Mouse (Mus musculus) thymus, adult 2 months (tissue): ENCODE data around the gene Scarb1. TPM values are rescaled to one million over a fixed set of nuclear protein-coding genes. Genes with fewer than 3 reads are reported as not detected.

ENCODE experiments used
- DNase-seq: peaks from one replicate; pipeline ENCODE4 v3.0.0; 2021
- H3K27ac ChIP-seq: fragments of 200-500 bp; 2 replicates; pipeline ENCODE4 v1.5.1; 2012; ENCODE audit warnings: low read length, control low read depth; ENCODE audit not compliant: control insufficient read depth, insufficient read depth
- H3K27me3 ChIP-seq: fragments of 200-500 bp; 2 replicates; pipeline ENCODE4 v1.6.1; 2012; ENCODE audit warnings: mild to moderate bottlenecking, low read length, moderate library complexity, mixed read lengths; ENCODE audit not compliant: control insufficient read depth, insufficient read depth
- H3K36me3 ChIP-seq: fragments of 200-500 bp; 2 replicates; pipeline ENCODE4 v1.6.1; 2012; ENCODE audit warnings: mild to moderate bottlenecking, low read length, moderate library complexity; ENCODE audit not compliant: control insufficient read depth, insufficient read depth
- H3K4me1 ChIP-seq: fragments of 200-500 bp; replicated peaks from 2 replicates; pipeline ENCODE4 v1.6.1; 2012; ENCODE audit warnings: low read length; ENCODE audit not compliant: control insufficient read depth, insufficient read depth
- H3K4me3 ChIP-seq: fragments of 200-500 bp; 2 replicates; pipeline ENCODE4 v1.5.1; 2012; ENCODE audit warnings: mild to moderate bottlenecking, low read length, control low read depth, moderate library complexity; ENCODE audit not compliant: control insufficient read depth, insufficient read depth
- CTCF ChIP-seq: fragments of 200-500 bp; IDR thresholded peaks from 2 replicates; pipeline ENCODE4 v1.5.1; 2012; ENCODE audit warnings: mild to moderate bottlenecking, control low read depth, low read length, moderate library complexity, borderline replicate concordance; ENCODE audit not compliant: control insufficient read depth, poor library complexity, insufficient read depth; ENCODE audit errors: extremely low read depth
- POLR2A ChIP-seq: fragments of 200-500 bp; IDR thresholded peaks from 2 replicates; pipeline ENCODE4 v1.6.1; 2012; ENCODE audit warnings: mild to moderate bottlenecking, low read length, control low read depth, moderate library complexity; ENCODE audit not compliant: control insufficient read depth, poor library complexity, insufficient read depth; ENCODE audit errors: extremely low read depth
- WGBS: fragments of 180-500 bp; shearing (Covaris S2); methylation state at CpG from one replicate; pipeline ENCODE4 v1.1.7; 2018; 5-methylcytosine and 5-hydroxymethylcytosine counted together
- polyA plus RNA-seq: library from polyadenylated mRNA; depleted of rRNA; stranded (reverse); fragments of >200 nt; gene quantifications from 2 replicates; pipeline ENCODE4 v1.2.3, GENCODE M21; 2012

The Scarb1 gene
- polyA plus RNA-seq, 1 experiment: 80.7 TPM

DNA sequence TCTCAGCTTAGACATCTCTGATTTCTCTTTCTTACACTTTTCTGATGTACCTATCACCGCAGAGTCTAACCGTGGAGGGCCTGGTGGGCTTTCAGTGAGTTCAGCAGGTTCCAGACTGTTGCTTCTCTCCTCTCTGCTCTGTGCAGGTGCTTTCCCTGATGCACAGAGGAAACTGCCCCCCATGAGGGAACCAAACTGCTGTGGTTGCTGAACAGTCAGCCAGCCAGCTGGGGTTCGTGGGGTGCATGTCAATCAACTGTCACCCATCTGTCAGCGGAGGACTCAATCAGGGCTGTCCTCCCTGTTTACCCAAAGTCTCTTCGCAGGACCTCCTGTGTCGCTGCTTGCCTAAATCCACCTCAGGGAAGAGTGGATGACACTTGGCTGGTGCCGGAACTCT, 36.3 kb upstream of the Scarb1 start:
- peak overlapping the region; percentile 95 for H3K27ac ChIP-seq
- DNase-seq: peak; percentile 61
- H3K4me1 ChIP-seq: peaks cover 19% of the 10 kb centered on the region

DNA sequence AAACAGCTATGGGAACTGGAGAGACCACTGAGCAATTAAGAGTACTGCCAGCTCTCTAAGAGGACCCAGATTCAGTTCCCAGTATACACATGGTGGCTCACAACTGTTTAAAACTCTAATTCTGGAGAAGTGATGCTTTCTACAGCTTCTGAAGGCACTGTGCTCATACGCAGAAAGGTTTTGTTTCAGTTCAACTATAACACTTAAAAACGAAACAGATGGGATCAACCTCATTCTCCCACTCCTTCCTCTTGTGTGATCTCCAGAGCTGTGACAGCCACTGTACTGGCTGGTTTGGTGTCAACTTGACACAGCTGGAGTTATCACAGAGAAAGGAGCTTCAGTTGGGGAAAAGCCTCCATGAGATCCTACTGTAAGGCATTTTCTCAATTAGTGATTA, 35.0 kb upstream of the Scarb1 start:
- H3K27me3 ChIP-seq: no peaks in the 10 kb centered on the region
- no peaks in the 10 kb centered on the region for H3K36me3 ChIP-seq
- no peak overlapping the region for H3K27ac ChIP-seq
- TF ChIP-seq CTCF (no peak), POLR2A (no peak)
- no peak for DNase-seq
- WGBS: 44% methylated on average over 2 of the region's 2 CpGs
- no peak overlapping the region for H3K4me3 ChIP-seq
- peaks cover 19% of the 10 kb centered on the region for H3K4me1 ChIP-seq

More for the DNA sequence above, 36.3 kb upstream of the Scarb1 start:
- H3K36me3 ChIP-seq: no peaks in the 10 kb centered on the region
- H3K4me3 ChIP-seq: no peak overlapping the region
- TF ChIP-seq POLR2A: 0 out of 2 replicates have a peak, but pooled peaks have one; percentile 42
- no peak for TF ChIP-seq CTCF
- no peaks in the 10 kb centered on the region for H3K27me3 ChIP-seq
- WGBS: 17% methylated on average over 7 of the region's 7 CpGs

DNA sequence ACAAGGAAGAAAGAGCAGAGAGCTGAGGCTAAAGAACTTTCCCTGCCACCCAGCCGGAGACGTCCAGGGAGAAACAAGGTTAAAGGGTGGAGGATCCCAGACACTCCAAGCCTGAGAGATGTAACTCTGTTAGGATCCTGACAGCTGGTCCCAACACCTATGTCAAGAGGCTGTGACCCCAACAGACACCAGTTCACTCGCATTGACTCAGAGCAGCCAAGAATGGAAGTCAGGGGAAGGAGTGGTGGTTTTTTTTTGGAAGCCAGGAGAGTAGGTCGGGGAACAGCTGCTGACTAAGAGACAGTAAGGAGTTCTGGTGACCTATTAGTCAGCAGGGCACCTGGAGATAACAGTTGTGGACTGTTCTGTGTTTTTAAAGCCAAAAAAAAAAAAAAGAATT, 31.1 kb upstream of the Scarb1 start:
- DNase-seq: no peak
- Histone ChIP-seq H3K36me3 (no peaks in the 10 kb centered on the region), H3K27me3 (no peaks in the 10 kb centered on the region), H3K27ac (no peak overlapping the region), H3K4me3 (no peak overlapping the region), H3K4me1 (peaks cover 11% of the 10 kb centered on the region)
- no peak for TF ChIP-seq POLR2A
- no peak for TF ChIP-seq CTCF
- 88% methylated on average over 4 of the region's 4 CpGs for WGBS

DNA sequence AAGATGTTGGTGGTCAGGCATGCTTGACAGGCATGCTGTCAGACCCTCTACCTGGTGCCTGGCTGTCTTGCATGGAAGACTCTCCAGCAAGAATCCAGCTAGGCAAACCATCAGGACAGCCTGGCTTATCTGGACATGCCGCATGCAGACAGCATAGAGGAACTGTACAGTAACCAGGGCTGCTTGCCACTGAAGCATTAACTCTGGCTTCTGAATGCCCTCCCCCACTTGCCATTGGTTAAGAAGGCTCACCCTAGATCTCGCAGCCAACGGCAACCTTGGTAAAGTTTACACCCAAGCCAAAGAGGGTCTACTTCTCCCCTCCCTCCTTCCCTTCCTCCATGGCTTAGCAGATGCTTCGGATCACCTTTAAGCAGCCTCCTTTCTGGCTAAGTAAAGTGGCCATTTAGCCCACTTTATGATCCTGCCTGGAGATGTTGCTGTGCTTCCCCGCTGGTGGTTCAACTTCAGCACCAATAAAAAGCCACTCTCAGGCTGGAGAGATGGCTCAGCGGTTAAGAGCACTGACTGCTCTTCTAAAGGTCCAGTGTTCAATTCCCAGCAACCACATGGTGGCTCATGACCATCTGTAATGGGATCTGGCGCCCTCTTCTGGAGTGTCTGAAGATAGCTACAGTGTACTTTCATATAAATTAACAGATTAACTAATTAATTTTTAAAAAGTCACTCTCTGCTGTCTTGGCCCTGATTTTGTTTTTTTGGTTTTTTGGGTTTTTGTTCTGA, 30.2 kb upstream of the Scarb1 start:
- DNase-seq: no peak
- Histone ChIP-seq H3K4me1 (peaks cover 3% of the 10 kb centered on the region; the same call in 1 of the 2 replicates), H3K27me3 (no peaks in the 10 kb centered on the region), H3K36me3 (no peaks in the 10 kb centered on the region), H3K4me3 (no peak overlapping the region), H3K27ac (no peak overlapping the region)
- 92% methylated on average over 7 of the region's 7 CpGs for WGBS
- no peak for TF ChIP-seq CTCF
- no peak for TF ChIP-seq POLR2A

DNA sequence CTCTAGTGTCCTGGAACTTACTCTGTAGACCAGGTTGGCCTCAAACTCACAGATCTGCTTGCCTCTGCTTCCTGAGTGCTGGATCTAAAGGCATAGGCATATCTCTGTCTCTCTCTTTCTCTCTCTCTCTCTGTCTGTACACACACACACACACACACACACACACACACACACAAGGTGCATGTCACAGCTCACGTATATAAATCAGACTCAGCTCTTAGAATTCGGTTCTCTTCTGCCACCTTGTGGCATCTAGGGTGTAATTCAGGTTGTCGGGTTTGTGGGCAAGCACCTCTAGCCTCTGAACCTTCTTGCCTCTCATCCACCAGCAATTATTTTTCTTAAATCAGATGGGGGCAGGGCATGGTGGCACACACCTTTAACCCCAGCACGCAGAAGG, 27.7 kb upstream of the Scarb1 start:
- WGBS: under 1% methylated on average over 4 of the region's 4 CpGs
- H3K36me3 ChIP-seq: no peaks in the 10 kb centered on the region
- peak; percentile 70 for DNase-seq
- no peak overlapping the region for H3K4me3 ChIP-seq
- peaks cover 3% of the 10 kb centered on the region; the same call in 1 of the 2 replicates for H3K4me1 ChIP-seq
- H3K27me3 ChIP-seq: no peaks in the 10 kb centered on the region
- no peak overlapping the region for H3K27ac ChIP-seq
- TF ChIP-seq CTCF (no peak), POLR2A (no peak)

DNA sequence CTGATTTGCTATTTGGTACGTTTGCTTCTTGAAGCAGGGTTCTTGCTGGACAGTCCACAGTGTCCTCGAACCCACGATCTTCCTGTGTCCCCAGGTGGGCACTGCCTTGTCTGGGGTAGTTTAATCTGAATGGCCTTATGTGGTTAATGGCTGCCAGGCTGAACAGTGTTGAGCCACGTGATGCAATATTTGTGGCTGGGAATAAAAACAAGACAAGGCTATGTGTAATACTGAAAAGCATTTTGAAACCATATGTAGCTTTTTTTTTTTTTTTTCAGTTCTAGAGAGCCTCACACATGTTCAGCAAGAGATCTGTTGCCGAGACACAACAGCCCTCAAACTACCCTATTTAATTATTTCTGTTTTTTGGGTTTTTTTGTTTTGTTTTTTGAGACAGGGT, 27.3 kb upstream of the Scarb1 start:
- Histone ChIP-seq H3K4me3 (no peak overlapping the region), H3K4me1 (peaks cover 3% of the 10 kb centered on the region; the same call in 1 of the 2 replicates), H3K27ac (no peak overlapping the region), H3K27me3 (no peaks in the 10 kb centered on the region), H3K36me3 (no peaks in the 10 kb centered on the region)
- DNase-seq: no peak
- WGBS: 76% methylated on average over 5 of the region's 5 CpGs
- no peak for TF ChIP-seq POLR2A
- no peak for TF ChIP-seq CTCF

DNA sequence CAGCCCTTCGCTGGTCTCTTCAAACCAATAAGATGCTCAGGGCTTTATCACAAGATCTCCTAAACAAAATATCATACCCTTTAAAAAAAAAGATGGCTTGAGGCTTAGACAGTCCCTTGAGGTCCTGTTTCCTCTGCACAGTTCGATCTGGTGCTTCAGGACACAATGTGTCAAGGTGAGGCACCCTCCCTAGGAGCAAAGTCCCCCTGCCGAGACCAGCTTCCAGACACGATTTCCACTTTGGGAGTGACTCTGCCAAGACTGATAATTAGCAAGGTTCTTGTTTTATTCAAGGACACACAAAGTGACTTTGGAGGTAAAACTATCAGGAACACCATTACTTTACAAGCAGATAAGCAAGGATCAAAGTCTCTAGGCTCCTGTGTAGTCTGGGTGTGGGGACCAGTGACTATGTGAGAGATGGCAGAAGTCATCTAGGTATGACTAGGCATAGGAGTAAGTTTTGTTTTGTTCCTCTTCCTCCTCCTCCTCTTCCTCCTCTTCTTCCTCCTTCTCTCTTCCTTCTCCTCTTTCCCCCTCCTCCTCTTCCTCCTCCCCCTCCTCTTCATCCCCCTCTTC, 24.0 kb upstream of the Scarb1 start:
- 83% methylated on average over 4 of the region's 4 CpGs for WGBS
- Histone ChIP-seq H3K27me3 (no peaks in the 10 kb centered on the region), H3K4me3 (no peak overlapping the region), H3K27ac (no peak overlapping the region), H3K4me1 (peaks cover 3% of the 10 kb centered on the region; the same call in 1 of the 2 replicates), H3K36me3 (no peaks in the 10 kb centered on the region)
- DNase-seq: no peak
- TF ChIP-seq CTCF: no peak
- TF ChIP-seq POLR2A: no peak
